Mouse (Mus musculus): ENCODE data around the gene Bcorl1. TPM values are rescaled to one million over a fixed set of nuclear protein-coding genes. Genes with fewer than 3 reads are reported as not detected.

Bcorl1 gene
- total and polyA plus RNA-seq, 3 experiments: 3.0 to 12.2 (median 6.0) TPM

GRCm38 (mm10) chrX:48343966-48344642, 2.9 kb downstream of the Bcorl1 start:
- DNase-seq (ENCODE audit: low spot score): peak; percentile 24
- TF ChIP-seq GATA2 (IDR thresholded peaks at IDR 0.05; ENCODE audit: borderline replicate concordance, low read depth, low read length): no peak
- no peak for TF ChIP-seq CTCF (IDR thresholded peaks at IDR 0.05; ENCODE audit: low read depth, low read length)
- TF ChIP-seq TAL1 (conservative IDR thresholded peaks at IDR 0.05; ENCODE audit: low read depth, low read length): no peak
- TF ChIP-seq POLR2AphosphoS5 (IDR thresholded peaks at IDR 0.05; ENCODE audit: insufficient replicate concordance, low read depth, low read length): no peak
- TF ChIP-seq GATA1 (IDR thresholded peaks at IDR 0.05; ENCODE audit: borderline replicate concordance, low read length): no peak
- peaks cover 61% of the 10 kb centered on the region for H3K27me3 ChIP-seq (ENCODE audit: insufficient read depth, low read length)

GRCm38 (mm10) chrX:48344643-48345384, 3.7 kb downstream of the Bcorl1 start:
- Histone ChIP-seq H3K36me3 (replicated peaks) (no peaks in the 10 kb centered on the region), H3K4me3 (ENCODE audit: low read depth, low read length) (peak overlapping the region; percentile 71), H3K27me3 (ENCODE audit: insufficient read depth, low read length) (peaks cover 57% of the 10 kb centered on the region), H3K9me3 (replicated peaks) (no peaks in the 10 kb centered on the region), H3K4me1 (ENCODE audit: insufficient read depth, low read depth, low read length) (peaks cover 34% of the 10 kb centered on the region)
- ATAC-seq (ENCODE audit: extremely low read depth, insufficient number of reproducible peaks, low FRiP score, poor library complexity, severe bottlenecking): no peak
- no peak for TF ChIP-seq CTCF (IDR thresholded peaks at IDR 0.05; ENCODE audit: low read depth, low read length)
- TF ChIP-seq POLR2AphosphoS5 (IDR thresholded peaks at IDR 0.05; ENCODE audit: insufficient replicate concordance, low read depth, low read length): no peak
- TF ChIP-seq GATA2 (IDR thresholded peaks at IDR 0.05; ENCODE audit: borderline replicate concordance, low read depth, low read length): no peak
- no peak for TF ChIP-seq GATA1 (IDR thresholded peaks at IDR 0.05; ENCODE audit: borderline replicate concordance, low read length)
- TF ChIP-seq TAL1 (conservative IDR thresholded peaks at IDR 0.05; ENCODE audit: low read depth, low read length): no peak
- DNase-seq (ENCODE audit: low spot score): no peak

More at GRCm38 (mm10) chrX:48343966-48344642, 2.9 kb downstream of the Bcorl1 start:
- Histone ChIP-seq H3K4me3 (ENCODE audit: low read depth, low read length) (peak overlapping the region; percentile 71), H3K4me1 (ENCODE audit: insufficient read depth, low read depth, low read length) (peaks cover 34% of the 10 kb centered on the region), H3K36me3 (replicated peaks) (no peaks in the 10 kb centered on the region), H3K9me3 (replicated peaks) (no peaks in the 10 kb centered on the region)
- ATAC-seq (ENCODE audit: extremely low read depth, insufficient number of reproducible peaks, low FRiP score, poor library complexity, severe bottlenecking): no peak

GRCm38 (mm10) chrX:48345385-48345932, 4.3 kb downstream of the Bcorl1 start:
- Histone ChIP-seq H3K4me3 (ENCODE audit: low read depth, low read length) (peak overlapping the region; percentile 62; the same call in 1 of the 2 replicates), H3K36me3 (replicated peaks) (no peaks in the 10 kb centered on the region), H3K9me3 (replicated peaks) (no peaks in the 10 kb centered on the region), H3K27me3 (ENCODE audit: insufficient read depth, low read length) (peaks cover 53% of the 10 kb centered on the region), H3K4me1 (ENCODE audit: insufficient read depth, low read depth, low read length) (peaks cover 34% of the 10 kb centered on the region)
- TF ChIP-seq TAL1 (conservative IDR thresholded peaks at IDR 0.05; ENCODE audit: low read depth, low read length): no peak
- no peak for TF ChIP-seq GATA1 (IDR thresholded peaks at IDR 0.05; ENCODE audit: borderline replicate concordance, low read length)
- TF ChIP-seq CTCF (IDR thresholded peaks at IDR 0.05; ENCODE audit: low read depth, low read length): no peak
- TF ChIP-seq POLR2AphosphoS5 (IDR thresholded peaks at IDR 0.05; ENCODE audit: insufficient replicate concordance, low read depth, low read length): no peak
- no peak for TF ChIP-seq GATA2 (IDR thresholded peaks at IDR 0.05; ENCODE audit: borderline replicate concordance, low read depth, low read length)
- DNase-seq (ENCODE audit: low spot score) (no peak), ATAC-seq (ENCODE audit: extremely low read depth, insufficient number of reproducible peaks, low FRiP score, poor library complexity, severe bottlenecking) (no peak)

GRCm38 (mm10) chrX:48355346-48355745, 14.2 kb downstream of the Bcorl1 start:
- H3K27me3 ChIP-seq (ENCODE audit: insufficient read depth, low read length): 0 out of 2 replicates have a peak, but pooled peaks cover 4% of the 10 kb centered on the region
- no peaks in the 10 kb centered on the region for H3K36me3 ChIP-seq (replicated peaks)
- no peaks in the 10 kb centered on the region for H3K9me3 ChIP-seq (replicated peaks)
- TF ChIP-seq CTCF (IDR thresholded peaks at IDR 0.05; ENCODE audit: low read depth, low read length) (no peak), TAL1 (conservative IDR thresholded peaks at IDR 0.05; ENCODE audit: low read depth, low read length) (no peak), GATA2 (IDR thresholded peaks at IDR 0.05; ENCODE audit: borderline replicate concordance, low read depth, low read length) (no peak), POLR2AphosphoS5 (IDR thresholded peaks at IDR 0.05; ENCODE audit: insufficient replicate concordance, low read depth, low read length) (no peak), GATA1 (IDR thresholded peaks at IDR 0.05; ENCODE audit: borderline replicate concordance, low read length) (no peak)
- H3K4me3 ChIP-seq (ENCODE audit: low read depth, low read length): no peak overlapping the region
- no peaks in the 10 kb centered on the region for H3K4me1 ChIP-seq (ENCODE audit: insufficient read depth, low read depth, low read length)
- DNase-seq (ENCODE audit: low spot score) (no peak), ATAC-seq (ENCODE audit: extremely low read depth, insufficient number of reproducible peaks, low FRiP score, poor library complexity, severe bottlenecking) (no peak)

GRCm38 (mm10) chrX:48365836-48366577, 24.8 kb downstream of the Bcorl1 start:
- H3K4me1 ChIP-seq (ENCODE audit: insufficient read depth, low read depth, low read length): no peaks in the 10 kb centered on the region
- TF ChIP-seq POLR2AphosphoS5 (IDR thresholded peaks at IDR 0.05; ENCODE audit: insufficient replicate concordance, low read depth, low read length) (no peak), GATA1 (IDR thresholded peaks at IDR 0.05; ENCODE audit: borderline replicate concordance, low read length) (no peak), GATA2 (IDR thresholded peaks at IDR 0.05; ENCODE audit: borderline replicate concordance, low read depth, low read length) (no peak), TAL1 (conservative IDR thresholded peaks at IDR 0.05; ENCODE audit: low read depth, low read length) (no peak), CTCF (IDR thresholded peaks at IDR 0.05; ENCODE audit: low read depth, low read length) (no peak)

More at GRCm38 (mm10) chrX:48365836-48366577, 24.8 kb downstream of the Bcorl1 start:
- no peak for ATAC-seq (ENCODE audit: extremely low read depth, insufficient number of reproducible peaks, low FRiP score, poor library complexity, severe bottlenecking)
- DNase-seq (ENCODE audit: low spot score): no peak
- Histone ChIP-seq H3K36me3 (replicated peaks) (peaks cover 27% of the 10 kb centered on the region), H3K4me3 (ENCODE audit: low read depth, low read length) (no peak overlapping the region), H3K9me3 (replicated peaks) (no peaks in the 10 kb centered on the region), H3K27me3 (ENCODE audit: insufficient read depth, low read length) (no peaks in the 10 kb centered on the region)

Measured in G1E (cell line).